Mouse (Mus musculus) myocyte (in vitro differentiated cells): ENCODE results near the gene Slc34a3. TPM values are rescaled to one million over a fixed set of nuclear protein-coding genes. Genes with fewer than 3 reads are reported as not detected.
"Not testable (repeated sequence)": the region's sequence is repeated elsewhere in the genome, so short reads cannot be mapped to it uniquely, and the experiment has no call there.

Experiments used
- H3K27me3 ChIP-seq: one replicate; pipeline ENCODE4 v1.6.1; 2011; ENCODE audit not compliant: control insufficient read depth, insufficient read depth, insufficient read length
- H3K36me3 ChIP-seq: one replicate; pipeline ENCODE4 v1.6.1; 2011; ENCODE audit not compliant: control insufficient read depth, insufficient read depth
- H3K4me2 ChIP-seq: one replicate; pipeline ENCODE4 v1.6.1; 2011; ENCODE audit warnings: low read depth, control low read depth
- H3K4me3 ChIP-seq: one replicate; pipeline ENCODE4 v1.5.1; 2011; ENCODE audit warnings: mild to moderate bottlenecking, control low read depth, moderate library complexity
- H3K79me2 ChIP-seq: one replicate; pipeline ENCODE4 v1.6.1; 2011; ENCODE audit not compliant: control insufficient read depth, insufficient read depth
- H3ac ChIP-seq: one replicate; pipeline ENCODE4 v1.6.1; 2011; ENCODE audit not compliant: control insufficient read depth, insufficient read length
- CEBPB ChIP-seq: IDR thresholded peaks from 2 replicates; pipeline ENCODE4 v1.6.1; 2011; ENCODE audit warnings: mild to moderate bottlenecking, moderate library complexity; ENCODE audit not compliant: poor library complexity, insufficient read depth, severe bottlenecking
- E2F4 ChIP-seq: IDR thresholded peaks from one replicate; pipeline ENCODE4 v1.6.1; 2011; ENCODE audit warnings: mild to moderate bottlenecking, control low read depth, moderate library complexity; ENCODE audit not compliant: insufficient read depth
- MAX ChIP-seq: IDR thresholded peaks from one replicate; pipeline ENCODE4 v1.6.1; 2011; ENCODE audit warnings: low read depth, mild to moderate bottlenecking, control low read depth
- MYOD1 ChIP-seq, 3 experiments: IDR thresholded peaks; one replicate each; pipeline ENCODE4 v1.6.1; 2011; ENCODE audit warnings: control low read depth in 2 of 3, low read depth in 2 of 3, mild to moderate bottlenecking in 2 of 3, moderate library complexity in 1 of 3; ENCODE audit not compliant: insufficient read length in 2 of 3, control insufficient read depth in 1 of 3
- MYOG ChIP-seq, 3 experiments: IDR thresholded peaks; one replicate each; pipeline ENCODE4 v1.6.1; 2011; ENCODE audit warnings: control low read depth in 2 of 3, low read depth in 2 of 3, mild to moderate bottlenecking in 2 of 3; ENCODE audit not compliant: insufficient read length in 2 of 3, control insufficient read depth in 1 of 3, insufficient read depth in 1 of 3
- POLR2A ChIP-seq: IDR thresholded peaks from one replicate; pipeline ENCODE4 v1.6.1; 2011; ENCODE audit warnings: low read depth, mild to moderate bottlenecking, control low read depth, moderate library complexity; ENCODE audit not compliant: insufficient read length
- POLR2AphosphoS2 ChIP-seq: IDR thresholded peaks from one replicate; pipeline ENCODE4 v1.6.1; 2011; ENCODE audit warnings: low read depth, control low read depth; ENCODE audit not compliant: insufficient read length
- REST ChIP-seq: IDR thresholded peaks from one replicate; pipeline ENCODE4 v1.6.1; 2011; ENCODE audit warnings: mild to moderate bottlenecking, control low read depth, moderate library complexity; ENCODE audit not compliant: insufficient read depth, insufficient read length
- SRF ChIP-seq: IDR thresholded peaks from one replicate; pipeline ENCODE4 v1.6.1; 2011; ENCODE audit warnings: low read depth; ENCODE audit not compliant: control insufficient read depth, insufficient read length
- TCF12 ChIP-seq: IDR thresholded peaks from one replicate; pipeline ENCODE4 v1.6.1; 2011; ENCODE audit warnings: mild to moderate bottlenecking, control low read depth; ENCODE audit not compliant: poor library complexity, insufficient read depth, severe bottlenecking
- TCF3 ChIP-seq: IDR thresholded peaks from one replicate; pipeline ENCODE4 v1.6.1; 2011; ENCODE audit warnings: low read depth, control low read depth; ENCODE audit not compliant: insufficient read length
- USF1 ChIP-seq: IDR thresholded peaks from one replicate; pipeline ENCODE4 v1.6.1; 2011; ENCODE audit warnings: low read depth, mild to moderate bottlenecking, control low read depth, moderate library complexity
- polyA plus RNA-seq: library from polyadenylated mRNA; unstranded; fragments of >200 nt; fragmentation: generic; extraction: Trizol; gene quantifications from one replicate; pipeline ENCODE4 v1.2.1, GENCODE M21; 2012; ENCODE audit warnings: missing spikeins

The Slc34a3 gene
- polyA plus RNA-seq, 1 experiment = not detected

DNA sequence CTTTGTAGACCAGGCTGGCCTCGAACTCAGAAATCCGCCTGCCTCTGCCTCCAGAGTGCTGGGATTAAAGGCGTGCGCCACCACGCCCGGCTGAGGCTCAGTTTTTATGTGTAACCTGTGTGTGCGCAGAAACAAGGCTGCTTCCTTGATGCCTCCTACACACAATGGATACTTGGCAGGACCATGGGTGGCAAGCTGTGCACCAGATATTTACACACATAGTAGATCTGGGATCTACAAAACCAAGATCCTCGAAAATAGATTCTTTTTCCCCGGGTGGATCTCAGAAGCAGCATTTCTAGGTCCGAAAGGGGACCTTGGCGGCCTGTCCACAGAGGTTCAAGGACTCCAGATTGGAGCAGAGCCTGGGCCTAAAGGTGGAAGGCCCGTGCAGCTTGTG is 27.7 kb upstream of the Slc34a3 start:
- Histone ChIP-seq H3ac (no peak overlapping the region), H3K4me3 (peak overlapping the region; percentile 28), H3K4me2 (peak overlapping the region; percentile 90), H3K27me3 (no peaks in the 10 kb centered on the region), H3K36me3 (no peaks in the 10 kb centered on the region), H3K79me2 (no peaks in the 10 kb centered on the region)
- TF ChIP-seq TCF12 (no peak), MAX (no peak), POLR2A (no peak), CEBPB (no peak)

DNA sequence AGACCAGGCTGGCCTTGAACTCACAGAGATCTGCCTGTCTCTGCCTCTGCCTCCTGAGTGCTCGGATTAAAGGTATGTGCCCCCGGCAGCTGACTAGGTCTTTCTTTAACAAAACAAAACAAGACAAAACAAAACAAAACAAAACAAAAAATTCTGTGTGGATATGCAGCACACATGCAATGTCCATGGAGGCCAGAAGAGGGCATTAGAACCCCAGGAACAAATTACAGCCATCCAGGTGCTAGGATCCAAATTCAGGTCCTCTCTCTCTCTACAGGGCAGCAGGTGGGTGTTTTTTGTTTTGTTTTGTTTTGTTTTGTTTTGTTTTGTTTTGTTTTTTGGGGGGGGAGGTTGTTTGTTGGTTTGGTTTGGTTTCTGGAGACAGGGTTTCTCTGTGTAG is 24.7 kb upstream of the Slc34a3 start:
- Histone ChIP-seq H3ac (no peak overlapping the region), H3K4me3 (no peak overlapping the region), H3K79me2 (peaks cover 20% of the 10 kb centered on the region), H3K4me2 (no peak overlapping the region), H3K27me3 (no peaks in the 10 kb centered on the region), H3K36me3 (no peaks in the 10 kb centered on the region)
- TF ChIP-seq MYOD1 (IDR thresholded peaks at IDR 0.05; ENCODE audit: control insufficient read depth in 1 of 3, insufficient read length in 2 of 3, low read depth in 2 of 3) (no peak), MAX (no peak), E2F4 (no peak), CEBPB (no peak), REST (no peak), SRF (no peak), POLR2A (no peak), TCF12 (no peak), USF1 (no peak), MYOG (IDR thresholded peaks at IDR 0.05; ENCODE audit: control insufficient read depth in 1 of 3, insufficient read depth in 1 of 3, insufficient read length in 2 of 3, low read depth in 2 of 3) (no peak), TCF3 (no peak), POLR2AphosphoS2 (no peak)

DNA sequence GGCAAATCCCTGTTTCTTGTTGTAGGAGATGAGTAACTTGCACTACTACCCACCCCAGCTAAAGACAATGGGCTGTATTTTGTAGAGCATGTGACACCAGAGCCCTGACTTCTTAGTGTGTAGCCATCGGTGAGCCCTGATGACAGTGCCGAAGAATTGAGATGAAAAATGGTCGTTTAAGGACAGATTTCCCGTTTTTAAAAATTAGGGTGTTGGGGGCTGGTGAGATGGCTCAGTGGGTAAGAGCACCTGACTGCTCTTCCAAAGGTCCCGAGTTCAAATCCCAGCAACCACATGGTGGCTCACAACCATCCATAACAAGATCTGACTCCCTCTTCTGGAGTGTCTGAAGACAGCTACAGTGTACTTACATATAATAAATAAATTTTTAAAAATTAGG is 23.1 kb upstream of the Slc34a3 start:
- H3K4me2 ChIP-seq, H3ac ChIP-seq, H3K4me3 ChIP-seq, H3K36me3 ChIP-seq, H3K27me3 ChIP-seq: not testable (repeated sequence)
- H3K79me2 ChIP-seq = peaks cover 20% of the 10 kb centered on the region

DNA sequence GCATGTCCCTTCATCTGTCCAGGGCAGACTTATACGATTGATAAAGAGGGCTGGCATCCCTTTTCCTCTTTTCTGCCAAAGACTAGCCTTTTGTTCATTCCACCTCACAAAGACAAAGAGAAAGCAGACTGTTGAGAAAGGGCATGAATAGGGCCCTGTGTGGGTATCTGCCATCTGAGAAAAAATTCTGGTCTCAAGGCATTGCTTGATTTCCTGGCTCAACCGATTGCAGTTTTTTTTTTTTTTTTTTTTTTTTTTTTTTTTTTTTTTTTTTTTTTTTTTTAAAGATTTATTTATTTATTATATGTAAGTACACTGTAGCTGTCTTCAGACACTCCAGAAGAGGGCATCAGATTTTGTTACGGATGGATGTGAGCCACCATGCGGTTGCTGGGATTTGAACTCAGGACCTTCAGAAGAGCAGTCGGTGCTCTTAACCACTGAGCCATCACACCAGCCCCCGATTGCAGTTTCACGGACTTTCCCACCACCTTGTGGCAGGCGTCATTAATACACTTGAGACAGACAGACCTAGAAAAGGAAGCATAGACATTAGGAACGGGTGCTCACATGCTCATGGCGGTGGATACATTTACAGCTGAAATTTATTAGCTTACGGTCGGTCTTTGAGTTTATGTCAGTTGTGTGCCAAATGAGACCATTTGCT is 22.4 kb upstream of the Slc34a3 start:
- Histone ChIP-seq H3K4me3 (peak overlapping the region; percentile 96), H3K4me2 (peak overlapping the region; percentile 93), H3K79me2 (peaks cover 20% of the 10 kb centered on the region), H3ac (peak overlapping the region; percentile 73)
- H3K27me3 ChIP-seq, H3K36me3 ChIP-seq: not testable (repeated sequence)

DNA sequence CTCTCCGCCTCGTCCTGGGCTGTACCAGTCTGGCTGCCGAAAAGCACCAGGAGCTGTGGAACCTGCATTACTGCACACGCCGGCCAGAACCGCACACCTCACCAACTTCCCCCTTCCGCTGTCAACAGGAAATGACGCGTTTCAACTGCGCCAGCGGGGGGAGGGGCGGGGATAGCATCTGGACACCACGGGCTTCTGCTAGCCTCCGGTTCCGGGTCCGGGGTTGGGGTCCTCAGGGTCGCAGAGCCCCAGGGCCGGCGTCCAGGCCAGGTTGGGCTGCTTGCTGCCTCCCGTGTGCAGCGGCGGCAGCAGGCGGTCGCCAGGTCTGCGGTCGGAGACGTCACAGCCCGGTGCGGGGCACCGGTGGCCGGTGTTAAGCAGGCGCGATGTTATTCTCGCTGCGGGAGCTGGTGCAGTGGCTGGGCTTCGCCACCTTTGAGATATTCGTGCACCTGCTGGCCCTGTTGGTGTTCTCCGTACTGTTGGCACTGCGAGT is 21.2 kb upstream of the Slc34a3 start, which contains the start of gene Tmem203:
Gene Tmem203 (plus strand): TSS at position 156 of the 496 bp plus-strand sequence.
- Histone ChIP-seq H3ac (peak within 1 kb of the TSS; percentile 73), H3K4me2 (peak within 1 kb of the TSS; percentile 95), H3K79me2 (peaks cover 20% of the 10 kb centered on the region), H3K4me3 (peak within 1 kb of the TSS; percentile 96), H3K27me3 (no peaks in the 10 kb centered on the region), H3K36me3 (peaks cover 6% of the 10 kb centered on the region)
- no peak for TF ChIP-seq TCF12
- TF ChIP-seq MAX = no peak
- TF ChIP-seq POLR2AphosphoS2 = peak; percentile 72
- no peak for TF ChIP-seq USF1
- peak; percentile 75 for TF ChIP-seq SRF
- no peak for TF ChIP-seq E2F4
- TF ChIP-seq TCF3 = no peak
- TF ChIP-seq POLR2A = peak; percentile 71
- peak in 2 of 3 experiments; percentile 3 to 45 for TF ChIP-seq MYOD1 (IDR thresholded peaks at IDR 0.05; ENCODE audit: control insufficient read depth in 1 of 3, insufficient read length in 2 of 3, low read depth in 2 of 3)
- peak in 1 of 3 experiments; percentile 47 for TF ChIP-seq MYOG (IDR thresholded peaks at IDR 0.05; ENCODE audit: control insufficient read depth in 1 of 3, insufficient read depth in 1 of 3, insufficient read length in 2 of 3, low read depth in 2 of 3)
- no peak for TF ChIP-seq CEBPB
- no peak for TF ChIP-seq REST
